Mouse (Mus musculus): ENCODE measurements around the gene Vgf.

DNA sequence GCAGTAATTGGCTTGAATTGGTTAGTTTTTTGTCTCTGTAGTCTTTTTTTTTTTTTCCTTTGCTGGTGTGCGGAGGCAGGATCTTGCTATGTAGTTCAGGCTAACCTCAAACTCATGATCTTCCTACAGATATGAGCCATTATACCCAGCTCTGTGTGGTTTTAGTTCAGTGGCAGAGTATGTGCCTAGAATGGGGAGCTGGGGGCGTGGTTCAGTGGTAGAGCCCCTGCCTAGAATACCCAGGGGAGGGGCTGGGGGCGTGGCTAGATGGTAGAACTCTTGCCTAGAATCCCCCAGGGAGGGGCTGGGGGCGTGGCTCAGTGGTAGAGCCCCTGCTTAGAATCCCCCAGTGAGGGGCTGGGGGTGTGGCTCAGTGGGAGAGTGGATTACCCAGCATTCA is 42.5 kb downstream of the Vgf start:
- no peak for TF ChIP-seq CTCF (IDR thresholded peaks at IDR 0.05; ENCODE audit: control insufficient read depth, insufficient read depth, low read length)
- no peak for TF ChIP-seq POLR2A (IDR thresholded peaks at IDR 0.05; ENCODE audit: borderline replicate concordance, control insufficient read depth, low read depth, low read length)

All from bone marrow, adult 2 months (tissue).